Comparison of ENCODE assay signal across 19 mouse cellular contexts in the genomic region with DNA sequence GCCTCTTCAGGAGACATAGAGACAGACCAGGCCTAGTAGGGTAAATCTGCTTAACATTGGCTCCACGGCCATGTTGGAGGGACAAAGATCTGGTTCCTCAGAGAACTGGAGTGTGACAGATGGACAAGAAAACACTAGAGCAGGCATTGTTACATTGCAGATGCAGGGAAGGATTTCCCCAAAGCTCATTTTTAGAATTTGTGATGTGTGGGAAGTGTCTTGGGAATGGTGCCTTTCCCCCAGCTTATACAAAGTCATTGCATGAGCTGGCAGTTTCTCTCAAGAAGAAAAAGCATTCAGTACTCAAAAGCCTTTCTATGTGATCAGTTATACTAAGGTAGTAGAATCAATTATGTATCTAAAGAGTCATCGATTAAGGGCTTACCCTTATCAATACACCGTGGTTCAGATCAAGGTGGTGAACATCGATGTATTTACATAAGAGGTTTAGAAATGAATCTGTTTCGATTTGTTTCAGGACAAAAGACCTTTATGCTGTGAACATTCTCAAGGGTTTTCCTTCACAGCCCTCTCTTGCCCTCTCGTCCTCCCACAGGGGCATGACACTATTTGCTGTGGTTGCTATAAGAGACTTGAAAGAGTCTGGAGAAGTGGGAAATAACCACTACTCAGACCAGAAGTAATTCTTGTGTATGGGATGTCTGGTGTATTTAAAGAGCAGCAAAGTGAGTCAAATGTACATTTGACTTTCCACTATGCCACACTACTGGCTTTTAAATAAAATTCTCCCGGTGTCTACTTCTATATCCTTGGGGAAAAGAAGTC.
A peak's percentile ranks its signal among the peaks of the same experiment; 100 is the strongest.
DNase-seq lines count a peak whose midpoint lies in the region; ATAC-seq and TF ChIP-seq lines count a peak whose summit lies in the region.
"Had no signal": no experiment of that assay in that cellular context is flagged by ENCODE, and none has a peak within 500 bp of the region (broad histone marks: within the 10 kb centered on the region; RNA-seq: fewer than 3 reads in every experiment).

No protein-coding gene starts in this region.

- intact Hi-C loops in left cerebral cortex, adult 2 months (cut with DNase I): no loop called here

- 67% methylated on average over 7 of the region's 7 CpGs for WGBS in lung, embryonic 14.5 days
- 85% methylated on average over 7 of the region's 7 CpGs for WGBS in kidney, embryonic 16.5 days

- no peak overlapping the region for H3K4me2 ChIP-seq in lung, embryonic 14.5 days
- no peak overlapping the region for H3K4me2 ChIP-seq in kidney, embryonic 16.5 days (replicated peaks; ENCODE audit: low read depth, low read length)
- H3K4me2 ChIP-seq: heart, embryonic 11.5 days; hindbrain, embryonic 12.5 days; limb, embryonic 15.5 days; midbrain, embryonic 12.5 days; neural tube, embryonic 13.5 days had no signal

- no peaks in the 10 kb centered on the region for H3K9me3 ChIP-seq in lung, embryonic 14.5 days (ENCODE audit: low read depth, low read length)
- H3K9me3 ChIP-seq in kidney, embryonic 16.5 days (ENCODE audit: low read length): no peaks in the 10 kb centered on the region
- H3K9me3 ChIP-seq: embryonic facial prominence, embryonic 10.5 days; G1E; hindbrain, embryonic 12.5 days; limb, embryonic 15.5 days; midbrain, embryonic 12.5 days; neural tube, embryonic 13.5 days had no signal

- H3K27me3 ChIP-seq in lung, embryonic 14.5 days (ENCODE audit: insufficient read depth, low read length): no peaks in the 10 kb centered on the region
- no peaks in the 10 kb centered on the region for H3K27me3 ChIP-seq in kidney, embryonic 16.5 days (ENCODE audit: insufficient read depth, low read length)
- H3K27me3 ChIP-seq: hindbrain, embryonic 12.5 days; limb, embryonic 15.5 days; midbrain, embryonic 12.5 days; neural tube, embryonic 13.5 days had no signal

- DNase-seq in lung, embryonic 14.5 days: no peak
- DNase-seq in lung, postnatal 36 days: no peak
- DNase-seq in CD4-positive helper T cell, adult 2 months (ENCODE audit: low read depth, low spot score): peak; percentile 48
- no peak for DNase-seq in left cerebral cortex, adult 2 months (ENCODE audit: extremely low spot score in 1 of 2, low spot score in 2 of 2)
- no peak for DNase-seq in ovary, postnatal 14 days (ENCODE audit: low spot score)
- DNase-seq: cerebellum, adult 2 months; heart, postnatal 10 days; kidney, adult 9 months; kidney, postnatal 36 days; thymus, postnatal 14 days had no signal

- H3K4me1 ChIP-seq in lung, embryonic 14.5 days (ENCODE audit: insufficient read depth): no peaks in the 10 kb centered on the region
- peaks cover 10% of the 10 kb centered on the region for H3K4me1 ChIP-seq in kidney, embryonic 16.5 days (ENCODE audit: insufficient read depth, low read length)
- H3K4me1 ChIP-seq: limb, embryonic 15.5 days; midbrain, embryonic 12.5 days; neural tube, embryonic 13.5 days had no signal

- H3K36me3 ChIP-seq in lung, embryonic 14.5 days (ENCODE audit: insufficient read depth): no peaks in the 10 kb centered on the region
- no peaks in the 10 kb centered on the region for H3K36me3 ChIP-seq in kidney, embryonic 16.5 days (ENCODE audit: insufficient read depth, low read length)
- H3K36me3 ChIP-seq: embryonic facial prominence, embryonic 10.5 days; G1E; hindbrain, embryonic 12.5 days; limb, embryonic 15.5 days; midbrain, embryonic 12.5 days; neural tube, embryonic 13.5 days had no signal

- H3K4me3 ChIP-seq in lung, embryonic 14.5 days (ENCODE audit: low read depth, low read length): no peak overlapping the region
- H3K4me3 ChIP-seq in left cerebral cortex, adult 2 months: no peak overlapping the region
- H3K4me3 ChIP-seq in kidney, embryonic 16.5 days (ENCODE audit: low read length): no peak overlapping the region
- H3K4me3 ChIP-seq: embryonic facial prominence, embryonic 10.5 days; hindbrain, embryonic 12.5 days; limb, embryonic 15.5 days; midbrain, embryonic 12.5 days; neural tube, embryonic 13.5 days had no signal

- TF ChIP-seq CTCF in lung, embryonic 14.5 days (IDR thresholded peaks at IDR 0.05; ENCODE audit: low read depth): no peak
- no peak for TF ChIP-seq CTCF in left cerebral cortex, adult 2 months (IDR thresholded peaks at IDR 0.05)

- peak; percentile 50; the same call in 1 of the 2 replicates for ATAC-seq in lung, embryonic 14.5 days (ENCODE audit: insufficient read depth)
- peak; percentile 10 for ATAC-seq in CD4-positive, CD25-positive, alpha-beta regulatory T cell, adult 4 months
- no peak for ATAC-seq in kidney, embryonic 16.5 days (ENCODE audit: low FRiP score, low TSS enrichment)

- H3K27ac ChIP-seq in lung, embryonic 14.5 days (ENCODE audit: low read depth): no peak overlapping the region
- peak overlapping the region; percentile 26; the same call in 1 of the 2 replicates for H3K27ac ChIP-seq in left cerebral cortex, adult 2 months
- H3K27ac ChIP-seq in kidney, embryonic 16.5 days (ENCODE audit: low read length): no peak overlapping the region
- H3K27ac ChIP-seq: embryonic facial prominence, embryonic 10.5 days; hindbrain, embryonic 12.5 days; limb, embryonic 15.5 days; midbrain, embryonic 12.5 days; neural tube, embryonic 13.5 days had no signal

- H3K9ac ChIP-seq in lung, embryonic 14.5 days: no peak overlapping the region
- no peak overlapping the region for H3K9ac ChIP-seq in kidney, embryonic 16.5 days (replicated peaks; ENCODE audit: low read length)
- H3K9ac ChIP-seq: hindbrain, embryonic 12.5 days; limb, embryonic 15.5 days; midbrain, embryonic 12.5 days; neural tube, embryonic 13.5 days had no signal
